Mouse (Mus musculus): ENCODE data around the gene Gpr174. TPM values are rescaled to one million over a fixed set of nuclear protein-coding genes. Genes with fewer than 3 reads are reported as not detected.

The Gpr174 gene
- 1.6 TPM for polyA plus RNA-seq (2015; fragmentation: Illumina TruSeq; extraction: RNeasy Lipid Tissue Mini Kit (QIAGEN cat#74804); ENCODE audit: insufficient read depth, low read depth, low replicate concordance)

GRCm38 (mm10) chrX:107255486-107256227 is at the start of gene Gpr174:
TSS of gene Gpr174 (plus strand) at chrX:107255878.

Other genes starting within 250 kb of the Gpr174 start
- 0.37 TPM for gene P2ry10, start 167.4 kb upstream of the Gpr174 start, polyA plus RNA-seq (2015; fragmentation: Illumina TruSeq; extraction: RNeasy Lipid Tissue Mini Kit (QIAGEN cat#74804); ENCODE audit: insufficient read depth, low read depth, low replicate concordance)
- gene P2ry10b, start 107.0 kb upstream of the Gpr174 start, polyA plus RNA-seq (2015; fragmentation: Illumina TruSeq; extraction: RNeasy Lipid Tissue Mini Kit (QIAGEN cat#74804); ENCODE audit: insufficient read depth, low read depth, low replicate concordance), result 1.1 TPM
- 7.1 TPM for gene Itm2a, start 147.5 kb downstream of the Gpr174 start, polyA plus RNA-seq (2015; fragmentation: Illumina TruSeq; extraction: RNeasy Lipid Tissue Mini Kit (QIAGEN cat#74804); ENCODE audit: insufficient read depth, low read depth, low replicate concordance)